Mouse (Mus musculus) naive thymus-derived CD4-positive, alpha-beta T cell, adult 2 months (primary cell): ENCODE measurements around the gene Sympk.

ENCODE experiments used
- DNase-seq: peaks from one replicate; pipeline ENCODE4 v3.0.0-alpha.2; 2011; ENCODE audit warnings: low read depth

Sympk gene

DNA sequence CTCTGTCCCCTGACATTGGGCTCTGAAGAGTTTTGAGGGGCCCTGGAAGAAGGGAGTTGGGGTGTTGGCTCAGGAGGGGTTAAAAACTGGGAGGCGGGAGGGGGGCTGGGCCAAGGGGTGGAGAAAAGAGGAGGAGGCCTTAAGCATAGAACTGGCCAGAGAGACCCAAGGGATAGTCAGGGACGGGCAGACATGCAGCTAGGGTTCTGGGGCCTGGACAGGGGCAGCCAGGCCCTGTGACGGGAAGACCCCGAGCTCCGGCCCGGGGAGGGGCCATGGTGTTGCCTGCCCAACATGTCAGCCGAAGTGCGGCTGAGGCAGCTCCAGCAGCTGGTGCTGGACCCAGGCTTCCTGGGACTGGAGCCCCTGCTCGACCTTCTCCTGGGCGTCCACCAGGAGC is 59.5 kb downstream of the Sympk start, which contains the start of gene Dmpk:
Gene Dmpk, plus strand, starts transcription at position 149 of the 400 bp plus-strand sequence.
- DNase-seq: no peak

DNA sequence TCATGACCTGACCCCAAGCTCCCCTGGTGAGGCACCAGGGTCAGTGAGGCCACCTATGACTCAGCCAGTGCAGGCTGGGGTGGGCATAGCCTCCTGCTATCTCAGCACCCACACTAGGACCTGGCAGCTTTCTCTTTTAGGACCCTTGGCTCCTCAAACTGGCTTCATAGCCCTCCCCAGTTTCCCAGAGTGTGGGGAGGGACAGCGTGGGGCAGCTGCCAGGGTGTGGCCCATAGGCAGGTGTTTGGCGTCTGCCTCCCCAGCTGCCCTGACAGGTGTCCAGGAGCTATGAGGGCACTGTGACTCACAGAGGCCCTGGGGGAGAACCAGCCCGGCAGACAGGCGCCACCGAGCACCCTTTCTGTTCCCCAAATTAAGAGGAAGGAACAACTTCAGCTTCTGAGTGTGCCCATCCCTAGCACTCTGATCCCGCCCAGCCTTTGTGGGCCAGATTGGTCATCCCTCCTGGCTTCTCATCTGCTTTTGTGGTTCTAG is 60.1 kb downstream of the Sympk start:
- peak; percentile 19 for DNase-seq

GRCm38 (mm10) chr7:19084921-19085473 is 60.8 kb downstream of the Sympk start:
- peak; percentile 4 for DNase-seq

- DNase-seq: peak; percentile 21
These were observed 61.3 kb downstream of the Sympk start for GRCm38 (mm10) chr7:19085495-19085894.

DNA sequence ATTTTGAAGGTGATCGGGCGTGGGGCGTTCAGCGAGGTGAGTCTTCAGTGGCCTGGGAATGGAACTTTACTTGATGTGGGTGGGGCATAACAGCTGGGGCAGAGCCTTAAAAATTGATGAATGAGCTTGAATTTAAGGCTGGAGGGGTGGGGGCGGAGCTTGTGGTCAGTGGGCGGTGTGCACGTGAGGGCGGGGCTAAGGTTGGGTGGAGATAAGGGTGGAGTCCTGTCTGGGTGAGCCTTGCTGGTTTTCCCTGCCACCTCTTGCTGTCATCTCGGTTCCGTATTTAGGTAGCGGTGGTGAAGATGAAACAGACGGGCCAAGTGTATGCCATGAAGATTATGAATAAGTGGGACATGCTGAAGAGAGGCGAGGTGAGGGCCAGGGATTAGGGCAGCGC is 61.9 kb downstream of the Sympk start:
- DNase-seq: peak; percentile 54

GRCm38 (mm10) chr7:19086760-19087159 is 62.6 kb downstream of the Sympk start:
- DNase-seq: peak; percentile 5

DNA sequence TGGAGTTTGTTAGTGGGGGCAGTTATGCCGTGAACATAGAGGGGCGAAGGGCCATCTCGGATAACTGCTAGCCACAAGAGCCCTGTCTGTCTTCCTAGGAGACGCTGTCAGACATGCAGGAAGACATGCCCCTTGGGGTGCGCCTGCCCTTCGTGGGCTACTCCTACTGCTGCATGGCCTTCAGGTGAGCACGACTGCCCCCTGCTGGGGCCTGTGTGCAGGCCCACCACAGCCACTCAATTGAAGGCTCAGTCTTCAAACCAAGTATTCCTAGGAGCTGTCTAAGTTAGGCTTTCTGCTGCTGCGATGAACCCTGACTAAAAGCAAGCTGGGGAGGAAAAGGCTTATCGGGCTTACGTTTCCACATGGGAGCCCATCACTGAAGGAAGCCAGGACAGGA is 64.6 kb downstream of the Sympk start:
- DNase-seq: peak; percentile 83

DNA sequence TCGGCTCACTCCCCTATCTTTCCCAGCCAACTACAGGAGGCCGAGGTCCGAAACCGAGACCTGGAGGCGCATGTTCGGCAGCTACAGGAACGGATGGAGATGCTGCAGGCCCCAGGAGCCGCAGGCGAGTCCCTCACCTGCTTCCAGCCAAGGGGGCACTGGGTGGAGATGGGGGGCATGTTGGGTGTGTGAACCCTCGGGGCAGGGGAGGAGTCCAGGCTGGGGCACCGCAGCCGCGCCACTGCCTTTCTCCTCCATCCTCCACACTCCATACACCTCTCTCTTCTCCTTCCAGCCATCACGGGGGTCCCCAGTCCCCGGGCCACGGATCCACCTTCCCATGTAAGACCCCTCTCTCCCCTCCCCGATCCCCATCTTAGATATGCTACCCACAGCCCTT is 67.7 kb downstream of the Sympk start:
- DNase-seq: no peak

GRCm38 (mm10) chr7:19092381-19093173 is 68.4 kb downstream of the Sympk start:
- peak; percentile 47 for DNase-seq

DNA sequence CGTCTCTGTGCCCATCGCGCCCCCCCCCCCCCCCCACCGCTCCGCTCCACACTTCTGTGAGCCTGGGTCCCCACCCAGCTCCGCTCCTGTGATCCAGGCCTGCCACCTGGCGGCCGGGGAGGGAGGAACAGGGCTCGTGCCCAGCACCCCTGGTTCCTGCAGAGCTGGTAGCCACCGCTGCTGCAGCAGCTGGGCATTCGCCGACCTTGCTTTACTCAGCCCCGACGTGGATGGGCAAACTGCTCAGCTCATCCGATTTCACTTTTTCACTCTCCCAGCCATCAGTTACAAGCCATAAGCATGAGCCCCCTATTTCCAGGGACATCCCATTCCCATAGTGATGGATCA is 69.0 kb downstream of the Sympk start:
- DNase-seq: peak; percentile 90

- peak; percentile 87 for DNase-seq
These were observed 69.6 kb downstream of the Sympk start for GRCm38 (mm10) chr7:19093537-19094385.

DNA sequence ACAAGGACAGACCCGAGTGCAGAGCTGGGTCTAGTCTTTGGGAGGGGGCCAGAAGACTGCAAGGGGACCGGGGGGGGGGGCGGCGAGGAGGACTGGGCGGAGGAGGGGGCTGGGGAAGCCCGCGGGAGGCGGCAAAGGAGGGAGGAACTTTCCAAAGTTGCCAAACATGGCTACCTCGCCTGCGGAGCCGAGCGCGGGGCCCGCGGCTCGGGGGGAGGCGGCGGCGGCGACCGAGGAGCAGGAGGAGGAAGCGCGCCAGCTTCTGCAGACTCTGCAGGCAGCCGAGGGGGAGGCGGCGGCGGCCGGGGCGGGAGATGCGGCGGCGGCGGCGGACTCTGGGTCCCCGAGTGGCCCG is 70.3 kb downstream of the Sympk start, which contains the start of gene Six5:
Gene Six5, plus strand, starts transcription at position 124 of the 355 bp plus-strand sequence.
- peak; percentile 51 for DNase-seq

- DNase-seq: peak; percentile 57
These were observed 70.9 kb downstream of the Sympk start for GRCm38 (mm10) chr7:19094826-19095750.

- peak; percentile 29 for DNase-seq
These were observed 71.6 kb downstream of the Sympk start for GRCm38 (mm10) chr7:19095751-19096110.

DNA sequence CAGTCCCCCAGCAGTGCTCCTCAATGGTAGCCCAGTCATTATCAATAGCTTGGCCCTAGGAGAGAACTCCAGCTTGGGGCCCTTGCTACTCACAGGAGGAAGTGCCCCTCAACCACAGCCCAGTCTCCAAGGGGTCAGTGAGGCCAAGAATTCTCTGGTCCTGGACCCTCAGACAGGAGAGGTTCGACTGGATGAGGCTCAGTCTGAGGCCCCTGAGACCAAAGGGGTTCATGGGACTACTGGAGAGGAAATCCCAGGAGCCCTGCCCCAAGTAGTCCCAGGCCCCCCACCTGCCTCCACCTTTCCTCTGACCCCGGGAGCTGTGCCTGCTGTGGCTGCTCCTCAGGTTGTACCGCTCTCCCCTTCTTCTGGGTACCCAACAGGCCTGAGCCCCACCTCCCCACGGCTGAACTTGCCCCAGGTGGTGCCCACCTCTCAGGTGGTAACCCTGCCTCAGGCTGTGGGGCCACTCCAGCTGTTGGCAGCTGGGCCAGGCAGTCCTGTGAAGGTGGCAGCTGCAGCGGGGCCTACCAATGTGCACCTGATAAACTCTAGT is 72.3 kb downstream of the Sympk start:
- DNase-seq: peak; percentile 6

DNA sequence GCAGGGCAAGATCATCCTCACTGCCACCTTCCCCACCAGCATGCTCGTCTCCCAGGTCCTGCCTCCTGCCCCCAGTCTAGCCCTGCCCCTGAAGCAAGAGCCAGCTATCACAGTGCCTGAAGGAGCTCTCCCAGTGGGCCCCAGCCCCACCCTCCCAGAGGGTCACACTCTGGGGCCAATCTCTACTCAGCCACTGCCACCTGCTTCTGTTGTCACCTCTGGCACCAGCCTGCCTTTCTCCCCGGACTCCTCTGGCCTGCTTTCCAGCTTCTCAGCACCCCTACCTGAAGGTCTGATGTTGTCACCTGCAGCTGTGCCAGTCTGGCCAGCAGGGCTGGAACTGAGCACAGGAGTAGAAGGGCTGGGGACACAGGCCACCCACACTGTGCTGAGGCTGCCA is 73.0 kb downstream of the Sympk start:
- DNase-seq: no peak

DNA sequence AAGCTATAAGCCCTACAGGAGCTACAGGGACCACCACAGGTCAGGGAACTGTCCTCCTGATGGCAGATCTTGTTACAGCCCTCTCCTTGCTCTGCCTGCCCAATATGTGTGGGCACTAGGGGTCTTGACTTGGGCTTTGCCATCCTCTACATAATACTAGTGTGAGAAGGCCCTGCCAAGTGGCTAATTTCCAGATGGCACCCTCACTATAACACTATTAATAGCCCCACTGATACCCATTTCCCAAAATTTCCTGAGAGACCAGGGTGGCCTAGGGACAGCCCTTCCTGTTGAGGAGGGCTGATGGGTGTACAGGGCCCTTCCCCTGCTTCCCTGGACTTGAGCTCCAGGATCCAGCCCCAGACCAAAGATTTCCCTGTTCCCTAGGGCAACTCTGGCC is 73.7 kb downstream of the Sympk start:
- no peak for DNase-seq

DNA sequence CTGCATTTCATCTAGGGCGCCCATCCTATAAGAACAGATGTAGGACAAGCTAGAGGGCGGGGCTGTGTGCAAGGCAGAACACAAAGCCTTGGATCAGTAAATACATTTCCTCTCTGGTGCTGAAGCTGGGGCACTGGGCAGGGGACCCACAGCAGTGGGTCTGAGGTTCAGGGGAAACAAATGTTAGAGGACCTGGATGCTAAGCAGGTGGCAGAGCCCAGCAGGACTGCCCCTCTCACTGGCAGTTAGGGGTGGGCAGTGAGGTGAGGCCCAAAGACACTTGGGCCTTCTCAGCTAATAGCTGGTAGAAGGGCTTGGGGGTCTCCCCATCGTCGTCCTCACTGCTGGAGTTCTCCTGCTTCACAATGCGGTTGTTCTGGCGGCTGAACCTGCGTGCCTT is 74.6 kb downstream of the Sympk start:
- DNase-seq: no peak

DNA sequence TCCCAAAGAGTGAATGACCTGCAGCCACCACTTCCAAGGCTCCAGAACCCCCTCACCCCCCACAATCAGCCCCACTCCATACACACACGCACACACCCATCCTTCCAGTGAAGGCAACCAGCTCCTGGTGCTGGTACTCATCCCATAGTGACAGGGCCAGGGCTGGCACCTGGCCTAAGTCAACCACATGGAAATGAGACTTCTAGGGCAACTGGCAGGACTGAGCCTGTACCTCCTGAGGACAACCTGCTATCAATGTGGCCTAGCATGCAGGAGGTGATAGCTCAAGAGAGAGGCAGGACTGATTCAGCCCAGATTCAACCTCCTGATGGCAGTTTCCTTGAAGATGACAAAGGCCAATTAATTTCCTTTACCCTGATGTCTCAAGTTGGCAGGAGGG is 76.1 kb downstream of the Sympk start:
- DNase-seq: no peak

DNA sequence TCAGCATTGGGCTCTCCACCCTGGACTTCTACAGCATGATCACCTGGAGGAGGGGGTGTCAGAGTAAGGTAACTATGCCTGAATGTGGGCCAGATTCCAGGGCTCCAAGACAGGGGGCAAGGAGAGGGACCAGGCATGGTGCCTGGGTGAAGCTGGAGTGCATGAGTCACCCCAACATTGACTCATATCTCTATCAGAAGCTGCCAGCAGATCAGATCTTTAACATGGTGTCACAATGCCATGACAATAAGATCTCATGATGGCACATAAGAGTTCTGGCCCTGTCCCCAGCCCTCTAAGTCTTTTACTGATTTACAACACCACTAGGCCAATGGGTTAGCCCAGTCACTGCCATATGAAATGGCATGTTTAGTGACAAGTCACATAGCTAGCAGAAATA is 79.6 kb downstream of the Sympk start:
- no peak for DNase-seq
